In genomic region chr19:42580701-42581100, GRCm38 (mm10) we compare ENCODE assay signal across 19 mouse cellular contexts. TPM values are rescaled to one million over a fixed set of nuclear protein-coding genes. Genes with fewer than 3 reads are reported as not detected.
"Had no signal": no experiment of that assay in that cellular context is flagged by ENCODE, and none has a peak within 500 bp of the region (broad histone marks: within the 10 kb centered on the region; RNA-seq: fewer than 3 reads in every experiment).

No protein-coding gene starts in this region.

- H3K4me1 ChIP-seq: limb, embryonic 10.5 days; lung, embryonic 15.5 days; neural tube, embryonic 12.5 days; stomach, embryonic 15.5 days had no signal

- H3K4me2 ChIP-seq: liver, embryonic 15.5 days; lung, embryonic 15.5 days; midbrain, embryonic 13.5 days; neural tube, embryonic 12.5 days; stomach, embryonic 15.5 days had no signal

- DNase-seq: kidney, adult 18-20 months; kidney, postnatal 10 days; kidney, postnatal 4 days; lung, postnatal 14 days; retina, postnatal 1 day; right cerebral cortex, postnatal 4 days; spleen, adult 18-20 months; thymus, adult 2 months; thymus, postnatal 36 days had no signal

- H3K27me3 ChIP-seq: liver, embryonic 15.5 days; lung, embryonic 15.5 days; megakaryocyte, embryonic 14.5 days; midbrain, embryonic 13.5 days; neural tube, embryonic 12.5 days; stomach, embryonic 15.5 days had no signal

- H3K4me3 ChIP-seq: layer of hippocampus, adult 2 months; limb, embryonic 10.5 days; liver, embryonic 15.5 days; lung, embryonic 15.5 days; megakaryocyte, embryonic 14.5 days; midbrain, embryonic 13.5 days; myocyte; neural tube, embryonic 12.5 days; stomach, embryonic 15.5 days had no signal

- H3K9me3 ChIP-seq: limb, embryonic 10.5 days; liver, embryonic 15.5 days; lung, embryonic 15.5 days; megakaryocyte, embryonic 14.5 days; midbrain, embryonic 13.5 days; neural tube, embryonic 12.5 days; stomach, embryonic 15.5 days had no signal

- ATAC-seq: midbrain, embryonic 13.5 days had no signal

- H3K9ac ChIP-seq: liver, embryonic 15.5 days; lung, embryonic 15.5 days; midbrain, embryonic 13.5 days; neural tube, embryonic 12.5 days; stomach, embryonic 15.5 days had no signal

- H3K27ac ChIP-seq: layer of hippocampus, adult 2 months; limb, embryonic 10.5 days; liver, embryonic 15.5 days; lung, embryonic 15.5 days; macrophage; midbrain, embryonic 13.5 days; neural tube, embryonic 12.5 days; stomach, embryonic 15.5 days had no signal

RNA-seq across cellular contexts. Expression of gene Loxl4, which starts 31.9 kb away (rescaled TPM):
- polyA plus RNA-seq: macrophage had no signal
